Mouse (Mus musculus): Measurements from ENCODE around the gene Sema3g.

DNA sequence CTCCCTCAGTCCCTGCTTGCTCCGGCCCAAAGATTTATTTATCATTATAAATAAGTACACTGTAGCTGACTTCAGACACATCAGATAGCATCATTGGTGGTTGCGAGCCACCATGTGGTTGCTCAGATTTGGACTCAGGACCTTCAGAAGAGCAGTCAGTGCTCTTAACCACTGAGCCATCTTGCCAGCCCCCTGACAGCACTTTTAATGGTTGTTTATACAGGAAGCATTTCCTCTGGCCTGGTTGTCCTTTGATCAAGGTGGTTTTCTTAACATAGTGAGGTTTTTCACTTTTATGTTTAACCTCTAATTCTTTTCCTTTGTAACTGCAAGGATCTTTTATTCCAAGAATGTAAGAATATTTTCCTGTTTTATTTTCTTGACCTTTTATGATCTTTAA, 23.2 kb upstream of the Sema3g start:
- no peak for TF ChIP-seq CTCF (IDR thresholded peaks at IDR 0.05; ENCODE audit: low read depth)
- no peak for TF ChIP-seq EP300 (IDR thresholded peaks at IDR 0.05; ENCODE audit: low read depth)

Measured in liver, embryonic 14.5 days (tissue).